In genomic region chr9:54646252-54646651, GRCm38 (mm10) we compare ENCODE assay signal across 21 mouse cellular contexts.
"Had no signal": no experiment of that assay in that cellular context is flagged by ENCODE, and none has a peak within 500 bp of the region (broad histone marks: within the 10 kb centered on the region; RNA-seq: fewer than 3 reads in every experiment).

No protein-coding gene starts in this region.

- H3K4me1 ChIP-seq: limb, embryonic 13.5 days; lung, embryonic 15.5 days; midbrain, embryonic 10.5 days; midbrain, embryonic 13.5 days had no signal

- H3K4me3 ChIP-seq: kidney, embryonic 15.5 days; left cerebral cortex, adult 2 months; limb, embryonic 10.5 days; limb, embryonic 13.5 days; liver, embryonic 13.5 days; lung, embryonic 15.5 days; megakaryocyte, embryonic 14.5 days; midbrain, embryonic 10.5 days; midbrain, embryonic 13.5 days had no signal

- H3K27ac ChIP-seq: kidney, embryonic 15.5 days; left cerebral cortex, adult 2 months; limb, embryonic 10.5 days; limb, embryonic 13.5 days; liver, embryonic 13.5 days; lung, embryonic 15.5 days; midbrain, embryonic 10.5 days; midbrain, embryonic 13.5 days had no signal

- H3K4me2 ChIP-seq: kidney, embryonic 15.5 days; limb, embryonic 13.5 days; liver, embryonic 13.5 days; lung, embryonic 15.5 days; midbrain, embryonic 13.5 days had no signal

- ATAC-seq: midbrain, embryonic 13.5 days; midbrain, embryonic 16.5 days had no signal

- H3K9ac ChIP-seq: kidney, embryonic 15.5 days; limb, embryonic 13.5 days; liver, embryonic 13.5 days; lung, embryonic 15.5 days; midbrain, embryonic 13.5 days had no signal

- H3K9me3 ChIP-seq: kidney, embryonic 15.5 days; limb, embryonic 10.5 days; limb, embryonic 13.5 days; liver, embryonic 13.5 days; lung, embryonic 15.5 days; megakaryocyte, embryonic 14.5 days; midbrain, embryonic 10.5 days; midbrain, embryonic 13.5 days had no signal

- DNase-seq: kidney, adult 11 months; kidney, adult 8-10 months; kidney, postnatal 10 days; kidney, postnatal 36 days; layer of hippocampus, postnatal 36 days; liver; liver, embryonic 13.5 days; lung, postnatal 10 days; lung, postnatal 36 days; right cerebral cortex, postnatal 4 days; thymus, adult 18-20 months; thymus, postnatal 36 days had no signal

- H3K36me3 ChIP-seq: kidney, embryonic 15.5 days; limb, embryonic 10.5 days; limb, embryonic 13.5 days; liver, embryonic 13.5 days; lung, embryonic 15.5 days; midbrain, embryonic 10.5 days; midbrain, embryonic 13.5 days had no signal

- H3K27me3 ChIP-seq: limb, embryonic 13.5 days; lung, embryonic 15.5 days; midbrain, embryonic 13.5 days had no signal
